Mouse (Mus musculus) lung, postnatal 10 days (tissue): ENCODE measurements at regions not wholly inside any gene's neighbourhood (a gene's known extent, or its start where the extent isn't known, plus 50 kb on each side); places are given as distances from the start of the nearest gene placed in this dataset.
"Not testable (repeated sequence)": the region's sequence is repeated elsewhere in the genome, so short reads cannot be mapped to it uniquely, and the experiment has no call there.

Source experiments
- DNase-seq: peaks from one replicate; pipeline ENCODE4 v3.0.0; 2021

- peak; percentile 47 for DNase-seq
Observed at GRCm38 (mm10) chr5:68252671-68253070, 221.0 kb downstream of the Grxcr1 start.

- DNase-seq, result no peak
Observed at GRCm38 (mm10) chr5:68253476-68253875, 221.8 kb downstream of the Grxcr1 start.

- DNase-seq, result no peak
Observed at GRCm38 (mm10) chr5:68254111-68254510, 222.5 kb downstream of the Grxcr1 start.

- DNase-seq, result no peak
Observed at GRCm38 (mm10) chr5:68264206-68264605, 232.6 kb downstream of the Grxcr1 start.

- DNase-seq, result no peak
Observed at GRCm38 (mm10) chr5:68274271-68274670, 242.6 kb downstream of the Grxcr1 start.

- DNase-seq, result no peak
Observed at GRCm38 (mm10) chr5:68275558-68276263, 244.1 kb downstream of the Grxcr1 start.

- DNase-seq, result not testable (repeated sequence)
Observed at GRCm38 (mm10) chr5:68295774-68296173, 264.1 kb downstream of the Grxcr1 start.

- DNase-seq, result no peak
Observed at GRCm38 (mm10) chr5:68313187-68313586, 281.6 kb downstream of the Grxcr1 start.

- no peak for DNase-seq
Observed at GRCm38 (mm10) chr5:68318979-68319378, 287.3 kb downstream of the Grxcr1 start.

- no peak for DNase-seq
Observed at GRCm38 (mm10) chr5:68326998-68327593, 295.5 kb downstream of the Grxcr1 start.

GRCm38 (mm10) chr5:68329311-68329710, 297.7 kb downstream of the Grxcr1 start:
- DNase-seq, result no peak

- DNase-seq, result no peak
Observed at GRCm38 (mm10) chr5:68329828-68330227, 298.2 kb downstream of the Grxcr1 start.

- DNase-seq, result no peak
Observed at GRCm38 (mm10) chr5:68350921-68351320, 319.3 kb downstream of the Grxcr1 start.

- no peak for DNase-seq
Observed at GRCm38 (mm10) chr5:68351793-68352192, 320.2 kb downstream of the Grxcr1 start.

GRCm38 (mm10) chr5:68353211-68353610, 321.6 kb downstream of the Grxcr1 start:
- DNase-seq, result no peak

GRCm38 (mm10) chr5:68353816-68354215, 322.2 kb downstream of the Grxcr1 start:
- DNase-seq, result not testable (repeated sequence)

- peak; percentile 1 for DNase-seq
Observed at GRCm38 (mm10) chr5:68361581-68362211, 330.1 kb downstream of the Grxcr1 start.

GRCm38 (mm10) chr5:68373082-68373481, 341.4 kb downstream of the Grxcr1 start:
- DNase-seq, result no peak
